Mouse (Mus musculus): ENCODE data around the gene Ptprm. TPM values are rescaled to one million over a fixed set of nuclear protein-coding genes. Genes with fewer than 3 reads are reported as not detected.

Gene Ptprm
- polyA plus RNA-seq (2015; fragmentation: Nextera tagmentation; extraction: Ambion mirVana) = 7.9 and 8.5 TPM in 2 replicates

DNA sequence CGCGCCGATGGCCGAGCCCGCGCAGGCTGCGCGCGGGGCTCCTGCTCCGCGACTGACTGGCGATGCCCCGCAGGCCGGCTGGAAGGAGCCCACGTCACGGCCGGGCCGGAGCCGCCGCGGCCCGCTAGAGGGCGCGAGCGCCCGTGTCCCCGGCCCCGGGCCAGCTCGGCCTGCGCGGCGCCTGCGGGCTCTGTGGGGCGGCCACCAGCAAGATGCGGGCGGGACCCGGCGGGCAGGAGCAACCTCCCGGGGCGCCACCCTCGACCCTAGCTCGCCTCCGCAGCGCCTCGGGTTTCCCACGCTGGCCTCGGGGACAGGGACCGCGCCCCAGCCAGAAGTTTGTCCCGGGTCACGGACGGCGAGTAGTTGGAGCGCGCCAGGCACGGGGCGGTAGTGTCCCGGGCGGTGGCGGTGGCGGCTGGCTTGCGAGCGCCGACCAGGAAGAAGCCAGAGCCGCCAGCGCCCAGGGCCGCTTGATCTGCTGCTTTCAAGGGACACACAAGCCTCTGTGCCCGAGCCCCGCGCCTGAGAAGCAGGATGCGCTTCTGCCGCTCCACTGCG lies at the start of gene Ptprm:
TSS of gene Ptprm (minus strand) at position 7 of the 561 bp plus-strand sequence.

Small RNA genes lying within 50 kb of the gene (microRNA-seq; reads per million reads assigned to microRNA genes)
- not detected for gene Mir5709
